Mouse (Mus musculus) embryonic stem cell, embryonic (primary cell): Measurements from ENCODE around the gene Kctd12b.
"Not testable (repeated sequence)": the region's sequence is repeated elsewhere in the genome, so short reads cannot be mapped to it uniquely, and the experiment has no call there.

Source experiments
- CTCF ChIA-PET, 4 experiments: fragments of 300-600 bp in 2 of 4; fragments of 350-600 bp in 2 of 4; sonication (Branson Sonifier 250); formaldehyde crosslinking; loops; one replicate each; lab custom pipeline; 2022; ENCODE audit warnings: inconsistent platforms in 2 of 4; lab: Charles Lee
- POLR2A ChIA-PET, 4 experiments: fragments of 300-600 bp in 2 of 4; fragments of 350-600 bp in 2 of 4; sonication (Branson Sonifier 250); formaldehyde crosslinking; loops; one replicate each; lab custom pipeline; 2022; ENCODE audit warnings: antibody characterized with exemption in 4 of 4, inconsistent platforms in 1 of 4; lab: Charles Lee

Kctd12b gene

DNA sequence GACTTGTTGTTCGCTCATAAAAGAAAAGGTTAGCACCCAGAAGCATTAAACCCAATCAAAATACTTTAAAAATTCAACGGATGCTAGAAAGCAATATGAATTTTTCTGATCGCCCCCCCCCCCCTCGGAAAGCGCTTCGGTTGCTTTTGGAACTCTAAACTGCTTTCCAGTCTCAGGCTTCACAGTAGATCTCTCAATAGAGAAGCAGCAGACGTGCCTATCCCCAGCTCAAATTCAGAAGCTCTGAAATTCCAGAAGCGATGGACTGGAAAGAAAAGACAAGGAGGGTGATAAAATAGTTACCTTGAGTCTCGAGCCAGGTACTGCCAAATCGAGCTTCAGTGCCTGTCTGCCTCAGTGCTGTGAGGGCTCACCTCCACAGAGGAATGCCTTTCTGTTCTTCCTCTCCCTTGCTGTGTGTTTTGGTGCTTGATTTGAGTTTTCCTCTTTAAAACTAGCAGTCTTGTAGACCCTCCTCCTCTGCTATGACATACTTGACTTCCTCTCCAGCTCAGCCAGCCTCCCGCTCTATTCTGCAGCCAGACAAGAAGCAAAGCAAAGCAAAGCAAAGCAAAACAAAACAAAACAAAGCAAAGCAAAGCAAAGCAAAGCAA lies at the start of gene Kctd12b:
Kctd12b (minus strand) TSS at position 610 of the 614 bp plus-strand sequence.
- ChIA-PET POLR2A (interaction anchor here in 2 of 4 experiments (0.7 to 1.2 kb wide), 6 partner anchors 33 to 1520 kb away, joined by 3 to 5 read pairs (median 4); partner anchors contain the start of gene Sat1 (in 1 of the 2)), CTCF (no interaction called here)

- ChIA-PET POLR2A (no interaction called here), CTCF (no interaction called here)
These were observed 46.3 kb upstream of the Kctd12b start for GRCm38 (mm10) chrX:153742493-153742892.

- POLR2A ChIA-PET = interaction anchor here in 1 of 4 experiments (1.0 kb wide), 1 partner anchor 11 kb away, joined by 7 read pairs; no protein-coding TSS in a partner anchor
- CTCF ChIA-PET = no interaction called here
These were observed 39.5 kb upstream of the Kctd12b start for GRCm38 (mm10) chrX:153735697-153736096.

GRCm38 (mm10) chrX:153724400-153724799 lies 28.2 kb upstream of the Kctd12b start:
- ChIA-PET POLR2A (interaction anchor here in 2 of 4 experiments (0.8 to 1.7 kb wide), 3 partner anchors 11 to 108 kb away, joined by 3 to 7 read pairs (median 3); partner anchors contain the start of gene Spin2c (in 1 of the 2)), CTCF (interaction anchor here in 1 of 4 experiments (0.7 kb wide), 1 partner anchor 194 kb away, joined by 4 read pairs; no protein-coding TSS in a partner anchor)

GRCm38 (mm10) chrX:153723110-153723916 lies 27.1 kb upstream of the Kctd12b start, which contains the start of gene Nbdy:
Nbdy (plus strand) TSS chrX:153723590.
- ChIA-PET CTCF (no interaction called here), POLR2A (no interaction called here)

- CTCF ChIA-PET = no interaction called here
These were observed 23.4 kb upstream of the Kctd12b start for GRCm38 (mm10) chrX:153719602-153720001.

GRCm38 (mm10) chrX:153716716-153717115 lies 20.5 kb upstream of the Kctd12b start:
- CTCF ChIA-PET = no interaction called here

More at GRCm38 (mm10) chrX:153719602-153720001, 23.4 kb upstream of the Kctd12b start:
- POLR2A ChIA-PET = interaction anchor here in 1 of 4 experiments (0.8 kb wide), 1 partner anchor 21 kb away, joined by 4 read pairs; no protein-coding TSS in a partner anchor

GRCm38 (mm10) chrX:153707735-153708134 lies 11.5 kb upstream of the Kctd12b start:
- POLR2A ChIA-PET = interaction anchor here in 2 of 4 experiments (0.5 to 1.4 kb wide), 3 partner anchors 11 to 40 kb away, joined by 3 to 4 read pairs (median 3); no protein-coding TSS in a partner anchor
- CTCF ChIA-PET = interaction anchor here in 3 of 4 experiments (0.6 to 1.5 kb wide), 7 partner anchors 50 to 1424 kb away, joined by 3 to 5 read pairs (median 3); no protein-coding TSS in a partner anchor

More at GRCm38 (mm10) chrX:153716716-153717115, 20.5 kb upstream of the Kctd12b start:
- POLR2A ChIA-PET = interaction anchor here in 1 of 4 experiments (0.6 kb wide), 1 partner anchor 239 kb away, joined by 3 read pairs; no protein-coding TSS in a partner anchor

DNA sequence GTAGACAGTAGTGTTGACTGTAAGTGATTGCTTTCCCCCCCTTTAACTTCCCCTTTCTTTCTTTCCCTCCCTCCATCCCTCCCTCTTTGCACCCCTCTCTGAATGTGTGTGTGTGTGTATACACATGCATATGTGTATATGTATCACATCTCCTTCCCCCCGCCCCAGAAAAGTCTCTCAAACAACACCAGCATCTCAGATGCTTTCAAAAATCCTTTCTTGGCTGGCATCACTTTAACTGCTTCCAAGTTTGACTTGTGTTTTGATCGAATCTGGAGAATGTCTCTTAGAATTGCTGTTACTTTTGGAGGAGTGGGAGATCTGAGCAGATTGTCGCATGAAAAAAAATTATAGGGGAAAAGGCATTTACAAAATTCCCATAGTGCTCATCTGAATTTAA lies 4.3 kb upstream of the Kctd12b start:
- ChIA-PET POLR2A (no interaction called here), CTCF (no interaction called here)

GRCm38 (mm10) chrX:153668233-153668632 lies 28.0 kb downstream of the Kctd12b start:
- POLR2A ChIA-PET = interaction anchor here in 2 of 4 experiments (1.5 to 1.9 kb wide), 2 partner anchors 22 to 40 kb away, joined by 3 to 4 read pairs; no protein-coding TSS in a partner anchor
- CTCF ChIA-PET = not testable (repeated sequence)

DNA sequence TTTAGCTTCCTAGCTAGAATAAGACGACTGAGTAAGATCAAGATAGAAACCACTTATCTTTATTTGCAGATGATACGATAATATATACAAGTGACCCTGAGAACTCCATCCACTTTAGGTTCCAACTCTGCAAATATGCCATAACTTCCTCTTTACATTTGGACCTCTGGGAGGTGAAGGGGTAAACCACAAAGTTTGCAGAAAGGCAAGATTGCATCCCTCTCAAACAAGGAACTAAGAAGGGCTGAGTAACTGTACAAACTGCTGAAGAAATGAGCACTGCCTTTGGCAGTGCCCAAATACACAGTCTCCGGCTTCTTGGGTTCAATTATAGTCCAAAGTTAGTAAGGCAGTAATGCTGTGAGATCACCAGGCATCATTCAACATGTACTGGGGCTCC lies 31.3 kb downstream of the Kctd12b start:
- CTCF ChIA-PET = no interaction called here

GRCm38 (mm10) chrX:153656949-153657348 lies 39.2 kb downstream of the Kctd12b start:
- CTCF ChIA-PET = interaction anchor here in 1 of 4 experiments (1.2 kb wide), 1 partner anchor 51 kb away, joined by 3 read pairs; no protein-coding TSS in a partner anchor
- POLR2A ChIA-PET = no interaction called here

More for the DNA sequence above, 31.3 kb downstream of the Kctd12b start:
- POLR2A ChIA-PET = no interaction called here

DNA sequence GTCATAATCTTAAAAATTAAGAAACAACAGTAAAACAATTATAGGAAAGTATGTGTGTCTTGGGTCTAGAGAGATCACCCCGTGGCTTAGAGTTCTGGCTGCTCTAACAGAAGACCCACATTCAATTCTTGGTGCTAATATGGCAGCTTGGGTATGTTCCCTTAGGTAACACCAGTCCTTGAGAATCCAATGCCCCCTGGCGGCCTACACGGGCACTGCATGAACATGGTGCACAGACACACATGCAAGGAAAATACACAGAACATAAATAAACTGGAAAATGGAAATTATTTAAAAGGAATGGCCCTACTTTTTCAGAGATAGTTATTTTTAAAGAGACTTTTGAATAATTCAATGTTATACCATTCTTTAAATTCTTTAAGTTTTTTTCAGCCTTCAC lies 55.6 kb downstream of the Kctd12b start:
- POLR2A ChIA-PET = no interaction called here
- CTCF ChIA-PET = interaction anchor here in 3 of 4 experiments (0.6 to 1.5 kb wide), 3 partner anchors 9 to 68 kb away, joined by 3 to 4 read pairs (median 4); no protein-coding TSS in a partner anchor

- POLR2A ChIA-PET = no interaction called here
- CTCF ChIA-PET = no interaction called here
These were observed 59.9 kb downstream of the Kctd12b start for GRCm38 (mm10) chrX:153636247-153636646.
